Mouse (Mus musculus): ENCODE results near the gene Nxpe2. TPM values are rescaled to one million over a fixed set of nuclear protein-coding genes. Genes with fewer than 3 reads are reported as not detected.
"Not testable (repeated sequence)": the region's sequence is repeated elsewhere in the genome, so short reads cannot be mapped to it uniquely, and the experiment has no call there.

Nxpe2 gene
- polyA plus RNA-seq, 1 experiment from 2014 or later: 2.8 TPM

DNA sequence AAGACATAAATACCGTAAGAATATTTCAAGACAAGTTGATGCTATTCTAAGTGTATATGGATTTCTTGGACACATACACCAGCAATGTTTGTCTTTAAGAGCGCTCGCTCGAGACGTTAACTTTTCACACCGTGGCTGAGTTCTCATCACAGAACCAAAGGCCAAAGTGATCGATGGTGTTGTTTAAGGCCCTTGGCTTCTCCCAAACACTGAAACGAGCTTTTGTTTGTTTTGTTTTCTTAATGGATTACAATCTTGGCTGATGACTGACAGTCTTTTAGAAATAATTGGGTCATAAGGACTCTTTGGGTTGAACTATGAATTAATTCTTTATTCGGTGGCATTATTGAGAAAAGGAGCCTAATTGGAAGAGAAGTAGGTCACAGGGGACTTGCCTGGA, 7.8 kb downstream of the Nxpe2 start:
- no peaks in the 10 kb centered on the region for H3K4me1 ChIP-seq (replicated peaks)
- WGBS: 77% methylated on average over 9 of the region's 9 CpGs
- no peaks in the 10 kb centered on the region for H3K27me3 ChIP-seq (replicated peaks)
- no peak overlapping the region for H3K27ac ChIP-seq
- no peak overlapping the region for H3K4me3 ChIP-seq (replicated peaks)
- no peak overlapping the region for H3K4me2 ChIP-seq (replicated peaks)
- ATAC-seq: no peak
- no peak overlapping the region for H3K9ac ChIP-seq
- no peaks in the 10 kb centered on the region for H3K36me3 ChIP-seq
- H3K9me3 ChIP-seq: no peaks in the 10 kb centered on the region

DNA sequence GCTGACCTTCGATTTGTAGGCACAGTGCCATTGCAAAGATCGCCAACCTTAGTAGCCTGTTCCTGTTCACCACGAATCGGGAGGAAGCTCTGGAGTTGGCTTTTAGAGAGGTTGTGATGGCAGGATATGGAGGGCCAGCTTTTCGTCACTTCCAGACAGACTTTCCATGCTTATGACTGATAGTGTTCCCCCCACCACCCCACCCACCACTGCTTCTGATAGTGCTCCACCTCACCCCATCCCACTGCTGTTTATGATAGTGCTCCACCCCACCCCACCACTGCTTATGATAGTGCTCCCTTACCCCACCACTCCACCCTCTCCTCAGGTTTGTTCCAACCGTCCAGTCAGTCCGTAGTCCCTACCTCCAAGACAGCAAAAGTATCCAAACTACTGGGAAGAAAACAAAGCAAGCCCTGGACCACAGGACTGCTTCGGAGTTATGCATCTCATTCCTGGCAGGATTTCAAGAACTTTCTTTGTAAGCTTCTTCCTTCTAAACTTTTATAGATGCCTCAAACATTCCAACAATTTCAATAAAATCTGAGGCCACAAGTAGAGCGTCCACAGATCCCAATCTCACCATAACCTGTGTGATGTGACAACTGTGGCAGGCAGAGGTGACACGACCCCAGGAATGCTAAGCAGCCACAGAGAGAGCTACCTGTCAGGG, 12.4 kb downstream of the Nxpe2 start:
- ATAC-seq: peak; percentile 72; the same call in 1 of the 2 replicates
- H3K9me3 ChIP-seq: no peaks in the 10 kb centered on the region
- H3K4me3 ChIP-seq (replicated peaks): no peak overlapping the region
- H3K9ac ChIP-seq: no peak overlapping the region
- H3K27me3 ChIP-seq (replicated peaks): no peaks in the 10 kb centered on the region
- no peak overlapping the region for H3K4me2 ChIP-seq (replicated peaks)
- WGBS: 70% methylated on average over 10 of the region's 10 CpGs
- no peak overlapping the region for H3K27ac ChIP-seq
- H3K36me3 ChIP-seq: no peaks in the 10 kb centered on the region
- no peaks in the 10 kb centered on the region for H3K4me1 ChIP-seq (replicated peaks)

DNA sequence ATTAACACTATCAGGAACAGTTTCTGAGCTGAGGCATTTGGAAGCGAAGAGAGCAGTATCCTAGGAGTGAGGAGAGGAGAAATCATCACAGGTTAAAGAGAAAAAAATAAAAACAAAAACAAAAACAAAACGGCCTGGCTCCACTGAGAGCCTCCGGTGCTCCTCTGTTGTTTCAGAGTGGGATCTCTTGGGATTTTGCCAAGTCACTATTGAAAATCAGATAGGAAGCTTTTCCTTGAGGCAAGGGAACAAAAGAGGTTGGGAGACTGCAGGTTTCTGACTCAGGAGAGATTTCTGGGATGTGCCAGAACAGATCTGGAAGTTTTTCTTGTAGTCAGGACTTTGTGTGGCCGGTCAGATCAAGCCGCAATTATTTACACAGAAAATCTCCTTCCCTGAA, 13.7 kb downstream of the Nxpe2 start:
- ATAC-seq: no peak
- Histone ChIP-seq H3K9ac (no peak overlapping the region), H3K36me3 (no peaks in the 10 kb centered on the region), H3K4me3 (replicated peaks) (no peak overlapping the region), H3K27me3 (replicated peaks) (no peaks in the 10 kb centered on the region), H3K9me3 (no peaks in the 10 kb centered on the region), H3K4me1 (replicated peaks) (no peaks in the 10 kb centered on the region), H3K4me2 (replicated peaks) (no peak overlapping the region), H3K27ac (no peak overlapping the region)
- 65% methylated on average over 5 of the region's 5 CpGs for WGBS

- no peaks in the 10 kb centered on the region for H3K9me3 ChIP-seq
- 50% methylated on average over 4 of the region's 4 CpGs for WGBS
Observed at GRCm38 (mm10) chr9:48338783-48339455, 14.3 kb downstream of the Nxpe2 start.

GRCm38 (mm10) chr9:48329597-48329996, 23.7 kb downstream of the Nxpe2 start:
- ATAC-seq: no peak
- H3K4me2 ChIP-seq (replicated peaks): no peak overlapping the region
- no peaks in the 10 kb centered on the region for H3K4me1 ChIP-seq (replicated peaks)
- H3K9ac ChIP-seq: no peak overlapping the region
- no peaks in the 10 kb centered on the region for H3K9me3 ChIP-seq
- no peaks in the 10 kb centered on the region for H3K27me3 ChIP-seq (replicated peaks)
- H3K27ac ChIP-seq: no peak overlapping the region
- no peaks in the 10 kb centered on the region for H3K36me3 ChIP-seq
- 85% methylated on average over 7 of the region's 7 CpGs for WGBS
- H3K4me3 ChIP-seq (replicated peaks): no peak overlapping the region

More at GRCm38 (mm10) chr9:48338783-48339455, 14.3 kb downstream of the Nxpe2 start:
- H3K4me2 ChIP-seq (replicated peaks): no peak overlapping the region
- no peak overlapping the region for H3K4me3 ChIP-seq (replicated peaks)
- ATAC-seq: no peak
- no peaks in the 10 kb centered on the region for H3K27me3 ChIP-seq (replicated peaks)
- no peaks in the 10 kb centered on the region for H3K4me1 ChIP-seq (replicated peaks)
- H3K36me3 ChIP-seq: no peaks in the 10 kb centered on the region
- no peak overlapping the region for H3K27ac ChIP-seq
- H3K9ac ChIP-seq: no peak overlapping the region

DNA sequence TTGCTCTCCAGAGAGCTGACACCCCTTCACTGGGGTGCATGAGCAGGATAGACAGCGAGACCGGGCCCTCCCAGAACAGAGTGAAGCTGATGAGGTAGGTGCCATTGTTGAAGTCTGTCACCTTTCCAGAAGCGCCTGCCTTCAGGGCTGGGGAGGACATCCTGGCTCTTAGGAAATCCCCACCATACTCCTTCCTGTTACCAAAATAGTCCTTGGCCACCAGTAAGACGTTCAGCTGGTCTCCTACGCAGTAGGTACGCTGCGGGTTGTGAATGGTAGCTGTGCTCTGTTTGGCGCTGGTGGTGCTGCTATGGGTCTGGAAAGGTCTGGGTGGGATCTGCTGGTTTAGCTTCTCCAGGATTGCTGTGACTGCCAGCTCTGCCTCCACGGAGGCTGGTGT, 26.9 kb downstream of the Nxpe2 start:
- Histone ChIP-seq H3K9ac (no peak overlapping the region), H3K4me3 (replicated peaks) (no peak overlapping the region), H3K4me2 (replicated peaks) (no peak overlapping the region), H3K27ac (no peak overlapping the region), H3K4me1 (replicated peaks) (no peaks in the 10 kb centered on the region), H3K27me3 (replicated peaks) (no peaks in the 10 kb centered on the region), H3K36me3 (no peaks in the 10 kb centered on the region), H3K9me3 (no peaks in the 10 kb centered on the region)
- WGBS: 87% methylated on average over 9 of the region's 9 CpGs
- ATAC-seq: no peak

GRCm38 (mm10) chr9:48315825-48316224, 37.4 kb downstream of the Nxpe2 start:
- no peaks in the 10 kb centered on the region for H3K4me1 ChIP-seq (replicated peaks)
- H3K4me2 ChIP-seq (replicated peaks): no peak overlapping the region
- H3K4me3 ChIP-seq (replicated peaks): no peak overlapping the region
- no peak overlapping the region for H3K9ac ChIP-seq
- no peaks in the 10 kb centered on the region for H3K27me3 ChIP-seq (replicated peaks)
- WGBS: 64% methylated on average over 1 of the region's 1 CpGs
- H3K27ac ChIP-seq: no peak overlapping the region
- H3K9me3 ChIP-seq: no peaks in the 10 kb centered on the region
- H3K36me3 ChIP-seq: no peaks in the 10 kb centered on the region
- no peak for ATAC-seq

- Histone ChIP-seq H3K4me2 (replicated peaks) (no peak overlapping the region), H3K27me3 (replicated peaks) (no peaks in the 10 kb centered on the region), H3K9me3 (no peaks in the 10 kb centered on the region), H3K36me3 (no peaks in the 10 kb centered on the region), H3K4me3 (replicated peaks) (no peak overlapping the region), H3K27ac (no peak overlapping the region), H3K4me1 (replicated peaks) (no peaks in the 10 kb centered on the region), H3K9ac (no peak overlapping the region)
- ATAC-seq: no peak
- 55% methylated on average over 3 of the region's 3 CpGs for WGBS
Observed at GRCm38 (mm10) chr9:48314194-48314593, 39.1 kb downstream of the Nxpe2 start.

- no peaks in the 10 kb centered on the region for H3K4me1 ChIP-seq (replicated peaks)
- no peak overlapping the region for H3K4me2 ChIP-seq (replicated peaks)
- H3K36me3 ChIP-seq: no peaks in the 10 kb centered on the region
- no peak overlapping the region for H3K4me3 ChIP-seq (replicated peaks)
- no peak overlapping the region for H3K27ac ChIP-seq
- whole genome bisulfite sequencing: 72% methylated on average over 5 of the region's 5 CpGs
- no peaks in the 10 kb centered on the region for H3K27me3 ChIP-seq (replicated peaks)
- no peak for ATAC-seq
- H3K9ac ChIP-seq: no peak overlapping the region
- no peaks in the 10 kb centered on the region for H3K9me3 ChIP-seq
Observed at GRCm38 (mm10) chr9:48311241-48311640, 42.0 kb downstream of the Nxpe2 start.

- not testable (repeated sequence) for H3K27me3 ChIP-seq (replicated peaks); H3K9me3 ChIP-seq; H3K4me2 ChIP-seq (replicated peaks); H3K27ac ChIP-seq; H3K4me3 ChIP-seq (replicated peaks); H3K36me3 ChIP-seq; ATAC-seq; H3K4me1 ChIP-seq (replicated peaks); H3K9ac ChIP-seq
- 56% methylated on average over 5 of the region's 5 CpGs for WGBS
Observed at GRCm38 (mm10) chr9:48303564-48303963, 49.7 kb downstream of the Nxpe2 start.

GRCm38 (mm10) chr9:48298983-48299382, 54.3 kb downstream of the Nxpe2 start:
- 0 out of 2 replicates have a peak, but pooled peaks have one; percentile 53 for ATAC-seq
- WGBS: 72% methylated on average over 7 of the region's 7 CpGs

DNA sequence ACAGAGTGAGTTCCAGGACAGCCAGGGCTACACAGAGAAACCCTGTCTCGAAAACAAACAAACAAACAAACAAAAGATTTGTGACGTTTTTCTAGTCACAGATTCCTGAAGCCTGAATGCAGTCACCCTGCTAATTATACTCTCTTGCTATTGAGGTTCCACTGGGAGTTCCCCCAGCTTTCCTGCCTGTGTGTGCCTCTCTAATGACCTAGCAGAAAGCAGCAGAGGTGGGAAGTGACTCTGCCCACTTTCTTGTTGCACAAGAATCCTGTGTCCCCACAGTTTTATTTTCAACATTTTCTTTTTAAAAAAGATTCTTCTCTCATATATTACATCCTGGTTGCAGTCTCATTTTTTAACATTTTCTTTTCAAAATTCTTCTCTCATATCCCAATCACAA, 58.5 kb downstream of the Nxpe2 start:
- no peak for ATAC-seq
- Histone ChIP-seq H3K4me2 (replicated peaks) (no peak overlapping the region), H3K36me3 (no peaks in the 10 kb centered on the region), H3K9ac (no peak overlapping the region), H3K9me3 (no peaks in the 10 kb centered on the region), H3K27ac (no peak overlapping the region), H3K4me1 (replicated peaks) (no peaks in the 10 kb centered on the region), H3K4me3 (replicated peaks) (no peak overlapping the region), H3K27me3 (replicated peaks) (no peaks in the 10 kb centered on the region)
- 72% methylated on average over 2 of the region's 2 CpGs for WGBS

More at GRCm38 (mm10) chr9:48298983-48299382, 54.3 kb downstream of the Nxpe2 start:
- Histone ChIP-seq H3K4me2 (replicated peaks) (no peak overlapping the region), H3K27me3 (replicated peaks) (no peaks in the 10 kb centered on the region), H3K9ac (no peak overlapping the region), H3K9me3 (no peaks in the 10 kb centered on the region), H3K27ac (no peak overlapping the region), H3K36me3 (no peaks in the 10 kb centered on the region), H3K4me1 (replicated peaks) (no peaks in the 10 kb centered on the region), H3K4me3 (replicated peaks) (no peak overlapping the region)

- no peaks in the 10 kb centered on the region for H3K27me3 ChIP-seq (replicated peaks)
- no peak overlapping the region for H3K4me2 ChIP-seq (replicated peaks)
- no peak overlapping the region for H3K4me3 ChIP-seq (replicated peaks)
- no peaks in the 10 kb centered on the region for H3K4me1 ChIP-seq (replicated peaks)
- no peak for ATAC-seq
- no peaks in the 10 kb centered on the region for H3K36me3 ChIP-seq
- H3K9ac ChIP-seq: no peak overlapping the region
- H3K9me3 ChIP-seq: no peaks in the 10 kb centered on the region
- WGBS: 97% methylated on average over 1 of the region's 1 CpGs
- H3K27ac ChIP-seq: no peak overlapping the region
Observed at GRCm38 (mm10) chr9:48290281-48290680, 63.0 kb downstream of the Nxpe2 start.

Measured in intestine, embryonic 15.5 days (tissue).